Mouse (Mus musculus) small intestine, adult 2 months (tissue): ENCODE data around the gene Spns1. TPM values are rescaled to one million over a fixed set of nuclear protein-coding genes. Genes with fewer than 3 reads are reported as not detected.
"Not testable (repeated sequence)": the region's sequence is repeated elsewhere in the genome, so short reads cannot be mapped to it uniquely, and the experiment has no call there.

Source experiments
- H3K27ac ChIP-seq: fragments of 200-500 bp; 2 replicates; pipeline ENCODE4 v1.5.1; 2012; ENCODE audit warnings: low read depth, low read length, control low read depth, inconsistent platforms; ENCODE audit not compliant: insufficient read depth
- H3K27me3 ChIP-seq: fragments of 200-500 bp; 2 replicates; pipeline ENCODE4 v1.6.1; 2012; ENCODE audit warnings: mild to moderate bottlenecking, moderate library complexity, low read length, inconsistent platforms; ENCODE audit not compliant: control insufficient read depth, insufficient read depth
- H3K36me3 ChIP-seq: fragments of 200-500 bp; 2 replicates; pipeline ENCODE4 v1.6.1; 2012; ENCODE audit warnings: mild to moderate bottlenecking, low read length, control low read depth, inconsistent platforms; ENCODE audit not compliant: control insufficient read depth, insufficient read depth
- H3K4me1 ChIP-seq: fragments of 200-500 bp; 2 replicates; pipeline ENCODE4 v1.6.1; 2012; ENCODE audit warnings: low read length, inconsistent platforms, mixed read lengths; ENCODE audit not compliant: control insufficient read depth, insufficient read depth, insufficient read length
- H3K4me3 ChIP-seq: fragments of 200-500 bp; 2 replicates; pipeline ENCODE4 v1.5.1; 2012; ENCODE audit warnings: low read depth, mild to moderate bottlenecking, control low read depth, inconsistent platforms, low read length, moderate library complexity
- CTCF ChIP-seq: fragments of 200-500 bp; IDR thresholded peaks from 2 replicates; pipeline ENCODE4 v1.5.1; 2012; ENCODE audit warnings: low read depth, mild to moderate bottlenecking, control low read depth, inconsistent platforms, low read length, moderate library complexity, mixed read lengths; ENCODE audit not compliant: insufficient replicate concordance, insufficient read length; ENCODE audit errors: extremely low read depth
- POLR2A ChIP-seq: fragments of 200-500 bp; IDR thresholded peaks from 2 replicates; pipeline ENCODE4 v1.6.1; 2012; ENCODE audit warnings: low read depth, mild to moderate bottlenecking, control low read depth, inconsistent platforms, low read length, moderate library complexity
- WGBS: fragments of 180-500 bp; shearing (Covaris S2); methylation state at CpG from one replicate; pipeline ENCODE4 v1.1.7; 2018; 5-methylcytosine and 5-hydroxymethylcytosine counted together
- polyA plus RNA-seq: library from polyadenylated mRNA; depleted of rRNA; stranded (reverse); fragments of >200 nt; gene quantifications from 2 replicates; pipeline ENCODE4 v1.2.3, GENCODE M21; 2012

The Spns1 gene
- polyA plus RNA-seq, 1 experiment: 149 TPM

GRCm38 (mm10) chr7:126414725-126415124 is 37.5 kb upstream of the Spns1 start, which contains the start of gene Cd19:
Gene Cd19, minus strand, starts transcription at chr7:126414889.
- TF ChIP-seq POLR2A (no peak), CTCF (no peak)
- peak within 1 kb of the TSS; percentile 25 for H3K4me3 ChIP-seq
- no peaks in the 10 kb centered on the region for H3K4me1 ChIP-seq
- no peaks in the 10 kb centered on the region for H3K36me3 ChIP-seq
- H3K27ac ChIP-seq: no peak within 1 kb of the TSS
- WGBS: 86% methylated on average over 6 of the region's 6 CpGs
- no peaks in the 10 kb centered on the region for H3K27me3 ChIP-seq

- Histone ChIP-seq H3K4me1 (no peaks in the 10 kb centered on the region), H3K4me3 (no peak overlapping the region), H3K36me3 (no peaks in the 10 kb centered on the region), H3K27me3 (no peaks in the 10 kb centered on the region), H3K27ac (no peak overlapping the region)
- TF ChIP-seq CTCF: no peak
- no peak for TF ChIP-seq POLR2A
- WGBS: 85% methylated on average over 4 of the region's 4 CpGs
These were observed 33.8 kb upstream of the Spns1 start for GRCm38 (mm10) chr7:126411061-126411460.

GRCm38 (mm10) chr7:126408686-126409085 is 31.4 kb upstream of the Spns1 start:
- TF ChIP-seq POLR2A (no peak), CTCF (no peak)
- 79% methylated on average over 2 of the region's 2 CpGs for WGBS

GRCm38 (mm10) chr7:126402518-126402917 is 25.3 kb upstream of the Spns1 start:
- not testable (repeated sequence) for H3K4me3 ChIP-seq, H3K27me3 ChIP-seq, H3K4me1 ChIP-seq, H3K36me3 ChIP-seq, H3K27ac ChIP-seq
- 77% methylated on average over 8 of the region's 8 CpGs for WGBS

More at GRCm38 (mm10) chr7:126408686-126409085, 31.4 kb upstream of the Spns1 start:
- no peaks in the 10 kb centered on the region for H3K4me1 ChIP-seq
- H3K27me3 ChIP-seq: no peaks in the 10 kb centered on the region
- H3K4me3 ChIP-seq: no peak overlapping the region
- no peaks in the 10 kb centered on the region for H3K36me3 ChIP-seq
- no peak overlapping the region for H3K27ac ChIP-seq

- Histone ChIP-seq H3K36me3 (no peaks in the 10 kb centered on the region), H3K27me3 (no peaks in the 10 kb centered on the region), H3K27ac (no peak overlapping the region), H3K4me1 (no peaks in the 10 kb centered on the region), H3K4me3 (no peak overlapping the region)
- 3% methylated on average over 5 of the region's 5 CpGs for WGBS
- TF ChIP-seq CTCF: peak; percentile 82; the same call in 1 of the 2 replicates
- no peak for TF ChIP-seq POLR2A
These were observed 22.3 kb upstream of the Spns1 start for GRCm38 (mm10) chr7:126399548-126399947.

- Histone ChIP-seq H3K27ac (no peak overlapping the region), H3K36me3 (no peaks in the 10 kb centered on the region), H3K4me1 (no peaks in the 10 kb centered on the region), H3K27me3 (no peaks in the 10 kb centered on the region), H3K4me3 (no peak overlapping the region)
- TF ChIP-seq CTCF: no peak
- no peak for TF ChIP-seq POLR2A
- 64% methylated on average over 4 of the region's 4 CpGs for WGBS
These were observed 20.6 kb upstream of the Spns1 start for GRCm38 (mm10) chr7:126397822-126398221.

GRCm38 (mm10) chr7:126397221-126397620 is 20.0 kb upstream of the Spns1 start:
- no peak for TF ChIP-seq POLR2A
- TF ChIP-seq CTCF: no peak
- no peak overlapping the region for H3K4me3 ChIP-seq
- WGBS: 34% methylated on average over 6 of the region's 6 CpGs

More at GRCm38 (mm10) chr7:126397221-126397620, 20.0 kb upstream of the Spns1 start:
- H3K27me3 ChIP-seq: no peaks in the 10 kb centered on the region
- no peak overlapping the region for H3K27ac ChIP-seq
- no peaks in the 10 kb centered on the region for H3K4me1 ChIP-seq
- H3K36me3 ChIP-seq: no peaks in the 10 kb centered on the region
